Mouse (Mus musculus): Measurements from ENCODE around the gene Lrrc75b. TPM values are rescaled to one million over a fixed set of nuclear protein-coding genes. Genes with fewer than 3 reads are reported as not detected.
"Not testable (repeated sequence)": the region's sequence is repeated elsewhere in the genome, so short reads cannot be mapped to it uniquely, and the experiment has no call there.

The Lrrc75b gene
- polyA plus RNA-seq, 1 experiment from 2014 or later, result 14.6 TPM

- Histone ChIP-seq H3K9me3 (replicated peaks) (no peaks in the 10 kb centered on the region), H3K9ac (no peak overlapping the region), H3K27me3 (no peaks in the 10 kb centered on the region), H3K4me2 (replicated peaks) (no peak overlapping the region), H3K27ac (no peak overlapping the region), H3K36me3 (peaks cover 57% of the 10 kb centered on the region), H3K4me1 (peaks cover 1% of the 10 kb centered on the region), H3K4me3 (no peak overlapping the region)
- ATAC-seq (ENCODE audit: low FRiP score), result no peak
- WGBS, result 97% methylated on average over 7 of the region's 7 CpGs
Measured at GRCm38 (mm10) chr10:75510446-75510845, 49.7 kb downstream of the Lrrc75b start.

DNA sequence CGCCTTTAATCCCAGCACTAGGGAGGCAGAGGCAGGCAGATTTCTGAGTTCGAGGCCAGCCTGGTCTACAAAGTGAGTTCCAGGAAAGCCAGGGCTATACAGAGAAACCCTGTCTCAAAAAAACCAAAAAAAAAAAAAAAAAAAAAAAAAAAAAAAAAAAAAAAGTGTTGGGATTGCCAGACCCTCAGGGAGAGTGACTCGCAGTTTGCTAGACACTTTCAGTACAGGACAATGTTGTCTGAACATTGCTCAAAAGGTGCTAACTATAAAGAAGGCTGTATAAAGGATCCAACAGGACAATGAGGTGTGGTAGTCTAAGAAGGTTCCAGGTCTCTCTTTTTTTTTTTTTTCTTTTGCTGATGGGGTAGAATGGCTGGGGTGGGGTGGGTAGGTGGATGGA lies 54.2 kb downstream of the Lrrc75b start:
- H3K27me3 ChIP-seq; H3K9me3 ChIP-seq (replicated peaks); H3K4me3 ChIP-seq; H3K27ac ChIP-seq; H3K9ac ChIP-seq; ATAC-seq (ENCODE audit: low FRiP score); H3K4me1 ChIP-seq; H3K4me2 ChIP-seq (replicated peaks): not testable (repeated sequence)
- WGBS, result 86% methylated on average over 3 of the region's 3 CpGs
- H3K36me3 ChIP-seq, result peaks cover 42% of the 10 kb centered on the region

GRCm38 (mm10) chr10:75505130-75505495 lies 55.0 kb downstream of the Lrrc75b start:
- H3K9me3 ChIP-seq (replicated peaks), result no peaks in the 10 kb centered on the region
- H3K4me3 ChIP-seq, result no peak overlapping the region
- ATAC-seq (ENCODE audit: low FRiP score), result no peak
- H3K4me1 ChIP-seq, result no peaks in the 10 kb centered on the region
- H3K27me3 ChIP-seq, result no peaks in the 10 kb centered on the region
- H3K36me3 ChIP-seq, result peaks cover 34% of the 10 kb centered on the region
- 84% methylated on average over 3 of the region's 3 CpGs for WGBS
- no peak overlapping the region for H3K27ac ChIP-seq
- H3K4me2 ChIP-seq (replicated peaks), result no peak overlapping the region
- H3K9ac ChIP-seq, result no peak overlapping the region

DNA sequence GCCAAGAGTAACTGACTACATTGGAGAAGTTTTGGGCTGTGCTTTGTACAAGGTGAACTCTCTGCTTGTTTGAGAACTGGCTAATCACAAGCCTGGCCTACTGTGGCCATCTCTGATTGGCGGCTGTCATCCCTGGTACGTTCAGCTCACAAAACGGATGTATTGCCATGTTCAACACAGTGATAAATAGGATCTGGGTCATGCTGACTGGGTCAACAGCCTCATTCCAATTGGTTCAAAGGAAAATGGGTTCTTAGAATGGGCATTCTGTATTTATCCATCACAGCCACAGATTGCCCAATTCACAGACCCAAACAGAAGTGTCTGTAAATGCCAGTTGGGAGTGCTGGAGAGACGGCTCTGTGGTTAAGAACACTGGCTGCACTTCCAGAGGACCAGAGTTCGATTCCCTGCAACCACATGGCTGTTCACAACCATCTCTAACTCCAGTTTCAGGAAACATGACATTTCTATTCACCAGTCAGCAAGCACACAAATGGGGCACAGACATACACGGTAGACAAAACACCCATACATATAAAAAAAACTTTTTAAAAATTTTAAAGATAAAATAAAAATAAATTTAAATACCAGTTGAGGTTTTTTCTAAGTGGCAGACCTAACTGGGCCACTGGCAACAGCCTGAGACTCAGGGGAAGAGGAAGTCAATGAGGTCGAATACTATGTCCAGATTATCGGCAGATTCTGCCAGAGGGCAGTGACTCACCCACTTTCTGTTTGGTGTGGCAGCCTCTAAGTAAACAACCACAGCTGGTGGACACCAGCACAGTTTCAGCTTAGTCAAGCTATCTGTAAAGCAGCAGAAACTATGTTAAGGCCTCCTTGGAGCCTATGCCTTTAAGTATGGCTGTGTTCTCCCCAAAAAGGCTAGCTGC lies 55.6 kb downstream of the Lrrc75b start:
- ATAC-seq (ENCODE audit: low FRiP score), result no peak
- Histone ChIP-seq H3K4me2 (replicated peaks) (no peak overlapping the region), H3K9ac (no peak overlapping the region), H3K9me3 (replicated peaks) (no peaks in the 10 kb centered on the region), H3K4me3 (no peak overlapping the region), H3K27ac (no peak overlapping the region), H3K36me3 (peaks cover 28% of the 10 kb centered on the region), H3K4me1 (no peaks in the 10 kb centered on the region), H3K27me3 (no peaks in the 10 kb centered on the region)
- 93% methylated on average over 8 of the region's 8 CpGs for WGBS

DNA sequence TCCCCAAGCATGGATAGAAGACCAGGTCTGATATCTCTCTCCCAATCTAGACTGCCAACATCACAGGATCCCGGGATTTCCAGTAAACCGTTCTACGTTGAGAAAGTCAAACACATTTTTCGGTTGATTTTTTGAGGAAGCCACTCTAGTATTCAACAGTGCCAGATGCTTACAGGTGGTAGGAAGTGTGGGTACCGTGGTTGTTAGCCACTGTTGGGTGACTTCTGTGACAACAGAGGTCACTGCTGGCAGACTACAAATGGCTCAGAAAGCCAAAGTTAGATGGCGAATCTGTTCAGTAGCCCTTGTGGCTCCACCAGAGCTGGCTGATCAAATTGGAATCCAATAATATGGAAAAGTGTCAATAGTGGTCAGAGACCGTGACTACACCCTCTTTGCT lies 56.4 kb downstream of the Lrrc75b start:
- Histone ChIP-seq H3K27ac (no peak overlapping the region), H3K4me3 (no peak overlapping the region), H3K4me1 (no peaks in the 10 kb centered on the region), H3K27me3 (no peaks in the 10 kb centered on the region), H3K36me3 (peaks cover 20% of the 10 kb centered on the region), H3K4me2 (replicated peaks) (no peak overlapping the region), H3K9me3 (replicated peaks) (no peaks in the 10 kb centered on the region), H3K9ac (no peak overlapping the region)
- WGBS, result 94% methylated on average over 7 of the region's 7 CpGs
- no peak for ATAC-seq (ENCODE audit: low FRiP score)

DNA sequence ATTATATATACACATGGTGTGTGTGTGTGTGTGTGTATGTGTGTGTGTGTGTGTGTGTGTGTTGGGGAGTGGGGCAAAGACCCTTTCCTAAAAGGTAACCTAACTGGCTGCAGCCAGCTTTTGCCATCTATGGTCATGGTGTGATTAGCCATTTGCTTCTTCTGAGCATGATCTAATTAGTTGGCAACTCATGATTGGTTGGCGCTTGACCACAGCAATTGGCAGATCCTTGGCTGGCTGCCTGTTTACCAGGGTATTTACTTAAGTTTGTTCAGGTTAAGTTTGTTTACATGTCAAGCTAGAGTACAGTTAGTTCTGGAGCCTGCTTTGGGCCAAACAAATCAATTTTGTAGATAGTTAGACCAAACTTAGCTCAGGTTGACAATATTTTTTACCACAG lies 58.5 kb downstream of the Lrrc75b start:
- Histone ChIP-seq H3K27ac (no peak overlapping the region), H3K9me3 (replicated peaks) (no peaks in the 10 kb centered on the region), H3K9ac (no peak overlapping the region), H3K4me2 (replicated peaks) (no peak overlapping the region), H3K27me3 (no peaks in the 10 kb centered on the region), H3K4me3 (no peak overlapping the region), H3K36me3 (0 out of 2 replicates have a peak, but pooled peaks cover 2% of the 10 kb centered on the region), H3K4me1 (no peaks in the 10 kb centered on the region)
- no peak for ATAC-seq (ENCODE audit: low FRiP score)
- WGBS, result 100% methylated on average over 1 of the region's 1 CpGs

DNA sequence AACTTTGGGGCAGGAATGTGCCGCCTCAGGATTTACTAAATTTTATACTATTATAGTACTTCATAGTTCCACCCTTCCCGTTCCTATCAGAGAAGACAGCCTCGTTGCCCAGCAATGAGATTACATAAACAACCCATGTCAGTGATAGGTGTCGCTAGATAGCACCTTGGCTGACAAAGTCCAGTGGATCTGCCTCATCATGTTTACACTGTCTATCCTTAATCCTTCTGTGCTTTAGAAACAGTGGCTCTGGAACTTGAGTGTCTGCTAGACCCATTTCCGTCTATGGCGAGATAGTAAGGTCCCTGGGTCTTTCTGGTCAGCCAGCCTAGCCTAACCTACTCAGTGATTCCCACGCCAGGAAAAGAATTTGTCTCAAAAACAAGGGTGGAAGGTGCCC lies 59.8 kb downstream of the Lrrc75b start:
- WGBS, result 71% methylated on average over 7 of the region's 7 CpGs
- Histone ChIP-seq H3K4me2 (replicated peaks) (no peak overlapping the region), H3K27ac (no peak overlapping the region), H3K4me3 (no peak overlapping the region), H3K9me3 (replicated peaks) (no peaks in the 10 kb centered on the region), H3K4me1 (no peaks in the 10 kb centered on the region), H3K36me3 (no peaks in the 10 kb centered on the region), H3K9ac (no peak overlapping the region), H3K27me3 (no peaks in the 10 kb centered on the region)
- ATAC-seq (ENCODE audit: low FRiP score), result no peak

Other genes starting within 250 kb of the Lrrc75b start
- 2.5 and 3.0 TPM in 2 replicates for gene Adora2a, start 243.5 kb downstream of the Lrrc75b start, polyA plus RNA-seq (2016; fragmentation: Nextera tagmentation; extraction: Ambion mirVana)
- gene Upb1, start 159.2 kb downstream of the Lrrc75b start, polyA plus RNA-seq (2016; fragmentation: Nextera tagmentation; extraction: Ambion mirVana), result 0.16 TPM in 1 of 2 replicates, not detected in the other
- gene Snrpd3, start 42.8 kb downstream of the Lrrc75b start, polyA plus RNA-seq (2016; fragmentation: Nextera tagmentation; extraction: Ambion mirVana), result 146 and 169 TPM in 2 replicates
- 24.9 and 26.8 TPM in 2 replicates for gene Gucd1, start 42.4 kb downstream of the Lrrc75b start, polyA plus RNA-seq (2016; fragmentation: Nextera tagmentation; extraction: Ambion mirVana)
- gene Ggt1, start 1.3 kb upstream of the Lrrc75b start, polyA plus RNA-seq (2016; fragmentation: Nextera tagmentation; extraction: Ambion mirVana), result 1.1 and 2.0 TPM in 2 replicates
- 1.1 and 2.1 TPM in 2 replicates for gene Ggt5, start 29.0 kb upstream of the Lrrc75b start, polyA plus RNA-seq (2016; fragmentation: Nextera tagmentation; extraction: Ambion mirVana)
- gene Susd2, start 83.7 kb upstream of the Lrrc75b start, polyA plus RNA-seq (2016; fragmentation: Nextera tagmentation; extraction: Ambion mirVana), result 2.8 TPM in 2 replicates
- gene Cabin1, start 204.0 kb upstream of the Lrrc75b start, polyA plus RNA-seq (2016; fragmentation: Nextera tagmentation; extraction: Ambion mirVana), result 44.1 and 48.7 TPM in 2 replicates
- gene Ddt, start 213.1 kb upstream of the Lrrc75b start, polyA plus RNA-seq (2016; fragmentation: Nextera tagmentation; extraction: Ambion mirVana), result 86.4 and 90.4 TPM in 2 replicates
- not detected in 2 replicates for gene Gm20441, start 220.6 kb upstream of the Lrrc75b start, polyA plus RNA-seq (2016; fragmentation: Nextera tagmentation; extraction: Ambion mirVana)
- gene Gstt3, start 221.1 kb upstream of the Lrrc75b start, polyA plus RNA-seq (2016; fragmentation: Nextera tagmentation; extraction: Ambion mirVana), result 5.0 and 5.1 TPM in 2 replicates
- 6.7 and 8.7 TPM in 2 replicates for gene Gstt1, start 238.3 kb upstream of the Lrrc75b start, polyA plus RNA-seq (2016; fragmentation: Nextera tagmentation; extraction: Ambion mirVana)

Measured in hindbrain, embryonic 12.5 days (tissue).